Mouse (Mus musculus) large intestine, adult 2 months (tissue): ENCODE measurements at regions not wholly inside any gene's neighbourhood (a gene's known extent, or its start where the extent isn't known, plus 50 kb on each side); places are given as distances from the start of the nearest gene placed in this dataset.

Experiments
- DNase-seq: peaks from one replicate; pipeline ENCODE4 v3.0.0-alpha.2; 2012; ENCODE audit warnings: low read depth, low spot score
- WGBS: fragments of 180-500 bp; shearing (Covaris S2); methylation state at CpG from one replicate; pipeline ENCODE4 v1.1.7; 2018; 5-methylcytosine and 5-hydroxymethylcytosine counted together

DNA sequence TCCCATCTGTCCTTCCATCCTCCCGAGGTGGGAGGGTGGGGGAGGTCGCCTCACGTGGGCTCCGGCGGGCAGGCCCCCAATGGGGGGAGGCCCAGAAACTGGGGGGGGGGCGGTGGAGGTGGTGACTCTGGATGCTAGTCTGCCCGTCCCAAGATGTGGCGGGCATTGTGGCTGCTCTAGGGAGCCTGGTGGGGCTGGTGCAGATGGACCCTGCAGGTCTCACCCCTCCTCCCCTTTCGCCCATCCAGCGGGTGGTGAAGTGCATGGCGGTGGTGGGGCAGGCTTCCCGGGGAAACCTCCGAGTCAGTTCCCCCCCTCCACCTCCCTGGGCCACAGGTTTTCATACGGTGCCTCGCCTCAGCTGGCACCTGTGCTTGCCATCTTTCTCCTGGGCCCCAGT is 88.6 kb downstream of the Inhba start:
- no peak for DNase-seq
- WGBS = 83% methylated on average over 15 of the region's 15 CpGs

DNA sequence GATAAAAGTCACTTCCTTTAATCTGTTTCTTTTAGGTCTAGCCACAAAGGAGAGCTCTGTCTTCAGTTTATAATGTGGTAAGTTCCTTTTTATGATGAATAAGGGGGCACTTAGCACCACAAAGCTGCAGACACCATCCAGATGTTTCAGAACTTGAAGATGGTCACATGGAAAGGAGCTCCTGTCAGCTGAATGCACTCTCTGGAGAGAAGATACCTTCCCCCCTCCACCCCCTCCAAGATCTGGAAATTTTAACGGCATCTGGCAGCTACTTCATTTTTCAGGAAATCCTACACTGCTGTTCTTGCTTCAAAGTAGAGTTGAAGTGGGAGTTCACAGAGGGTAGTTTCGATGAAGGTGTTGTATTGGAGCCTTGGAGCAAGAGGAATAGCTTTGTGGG is 103.2 kb downstream of the Inhba start:
- WGBS = 60% methylated on average over 2 of the region's 2 CpGs
- no peak for DNase-seq

DNA sequence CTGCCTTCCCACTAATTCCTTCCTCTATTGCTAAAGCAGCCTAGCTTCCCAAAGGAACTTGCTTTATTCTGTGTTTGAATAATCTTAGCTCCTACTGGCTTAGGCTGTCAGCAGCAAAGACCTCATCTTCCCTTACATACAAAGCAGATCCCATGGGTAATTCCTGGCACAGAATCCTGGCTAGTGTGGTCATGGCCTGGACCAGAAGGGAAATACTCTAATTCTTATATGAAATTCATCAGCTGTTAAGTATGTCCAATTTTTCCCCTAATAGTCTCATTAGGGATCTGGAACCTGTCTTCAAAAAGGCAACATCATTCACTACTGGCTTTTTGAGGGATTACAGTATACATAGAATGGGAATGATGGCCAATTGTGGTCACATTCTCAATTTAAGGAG is 135.0 kb downstream of the Inhba start:
- DNase-seq = no peak

DNA sequence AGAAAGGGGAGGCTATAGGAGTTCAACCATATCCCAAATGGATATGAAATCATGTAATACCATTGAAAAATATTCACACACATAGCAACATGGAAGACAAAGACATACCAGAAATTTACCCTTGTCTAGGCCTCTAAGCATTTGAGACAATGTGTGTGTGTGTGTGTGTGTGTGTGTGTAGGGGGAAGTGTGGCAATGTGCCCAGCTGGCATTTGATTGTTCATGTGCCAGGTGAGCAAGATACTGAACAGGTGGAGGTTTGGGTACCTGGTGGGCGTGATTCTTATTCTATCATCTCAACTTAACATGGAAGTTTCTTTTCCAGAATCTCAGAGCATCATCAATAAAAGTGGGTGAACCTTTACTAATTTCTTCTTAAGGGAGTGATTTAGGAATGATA is 143.3 kb downstream of the Inhba start:
- no peak for DNase-seq
- WGBS = 81% methylated on average over 1 of the region's 1 CpGs

DNA sequence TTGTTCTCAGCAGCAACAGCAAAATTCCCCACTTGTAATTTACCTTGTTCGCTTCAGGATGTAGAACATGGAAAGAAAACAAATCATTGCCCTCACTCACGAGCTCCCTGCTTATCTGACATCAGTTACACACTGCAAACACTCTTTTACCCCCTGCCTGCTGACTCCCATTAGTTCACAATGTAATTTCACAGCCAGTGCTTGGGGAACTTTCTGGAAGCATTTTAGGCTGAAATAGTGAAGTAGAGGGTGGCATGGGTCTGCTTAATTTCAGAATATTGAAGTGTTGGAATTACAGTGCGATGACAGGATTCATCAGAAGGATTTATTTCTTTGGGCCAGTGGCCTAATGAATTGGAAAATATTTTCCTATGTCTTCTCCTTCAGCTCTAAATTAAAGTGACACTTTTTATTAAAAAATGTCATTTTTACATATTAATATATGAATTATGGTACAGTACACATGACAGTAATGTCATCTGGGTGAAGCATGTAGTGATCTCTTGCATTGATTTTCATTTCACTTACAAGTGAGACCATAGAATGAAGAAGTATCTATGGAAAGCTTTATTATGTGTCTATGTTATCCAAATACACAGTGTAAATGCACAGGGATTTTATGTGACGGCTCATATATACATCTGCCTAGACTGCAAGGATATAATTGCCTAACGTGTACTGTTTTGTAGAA is 153.7 kb downstream of the Inhba start:
- no peak for DNase-seq
- WGBS = 60% methylated on average over 5 of the region's 5 CpGs

DNA sequence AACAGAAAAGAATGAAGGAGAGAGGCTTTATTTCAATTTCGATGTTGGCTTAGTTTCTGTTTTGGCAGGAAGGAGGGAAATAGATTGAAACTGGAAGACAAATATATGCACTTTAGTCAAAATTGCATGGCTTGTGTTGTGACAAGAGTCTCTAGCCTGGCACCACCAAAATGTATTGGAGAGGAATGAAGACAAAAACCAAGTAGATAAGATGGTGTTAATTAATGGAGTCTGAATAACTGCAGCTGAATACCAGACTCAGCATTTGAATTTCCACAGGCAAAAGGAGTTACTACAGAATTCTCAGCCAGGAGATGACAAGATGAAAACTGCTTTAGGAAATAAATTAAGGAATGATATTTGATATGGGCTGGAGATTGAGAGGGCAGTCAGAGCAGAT is 185.0 kb downstream of the Inhba start:
- 89% methylated on average over 1 of the region's 1 CpGs for WGBS
- no peak for DNase-seq

DNA sequence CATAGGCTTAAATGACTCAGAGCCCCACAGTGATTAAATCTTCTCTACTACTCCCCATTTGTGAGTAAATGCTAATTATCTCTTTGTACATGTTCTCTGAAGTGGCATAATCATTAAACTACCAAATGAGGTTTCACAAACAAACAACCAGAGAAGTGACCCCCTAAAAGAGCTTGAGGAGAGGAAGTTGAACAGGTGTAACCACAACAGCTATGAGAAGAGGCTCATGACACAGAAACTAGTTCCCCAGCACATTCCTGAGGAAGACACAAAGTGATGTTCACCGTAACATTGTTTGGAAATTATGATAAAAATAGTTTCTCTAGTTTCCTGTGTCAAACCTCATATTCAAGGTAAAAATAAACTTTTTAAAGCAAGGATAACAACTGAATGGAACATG is 188.4 kb downstream of the Inhba start:
- 63% methylated on average over 1 of the region's 1 CpGs for WGBS
- DNase-seq = no peak

DNA sequence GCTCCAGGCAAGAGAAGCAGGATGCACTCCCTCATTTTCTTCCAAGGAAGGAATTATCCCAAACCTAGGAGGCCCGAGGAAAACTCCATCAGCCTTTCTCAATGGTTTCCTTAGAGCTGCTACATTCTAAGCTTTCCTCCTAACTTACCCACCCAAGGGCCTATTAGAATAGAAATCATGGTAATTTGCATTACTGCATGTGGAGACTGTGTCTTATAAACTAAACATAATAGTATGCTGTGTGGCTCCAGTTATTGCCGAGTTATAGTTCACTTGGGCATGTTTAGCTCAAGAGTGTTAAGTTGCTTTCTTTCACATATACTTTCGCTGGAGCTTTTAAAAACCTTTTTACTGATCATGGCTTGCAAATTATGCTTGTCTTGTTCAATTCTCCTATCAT is 191.5 kb downstream of the Inhba start:
- no peak for DNase-seq
- WGBS = 74% methylated on average over 3 of the region's 3 CpGs

DNA sequence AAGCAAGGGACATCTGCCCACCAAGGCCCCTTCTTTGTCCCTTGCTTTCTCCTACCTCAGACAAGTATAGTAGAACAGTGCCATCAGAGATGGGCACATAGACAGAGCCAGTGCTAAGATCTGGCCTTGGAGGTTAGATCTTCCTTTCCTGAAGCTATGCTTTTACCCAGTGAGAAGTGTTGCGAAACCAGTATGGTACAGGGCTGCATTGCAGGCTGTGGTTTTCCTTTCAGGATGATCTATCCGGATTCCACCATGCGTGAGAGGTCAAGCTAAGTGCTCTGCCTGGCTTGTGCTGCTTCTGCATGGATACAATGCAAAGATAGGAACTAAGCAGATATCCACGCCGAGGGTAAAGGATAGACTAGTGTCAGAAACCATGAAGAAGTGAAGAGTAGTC is 192.4 kb downstream of the Inhba start:
- 81% methylated on average over 5 of the region's 5 CpGs for WGBS
- no peak for DNase-seq

DNA sequence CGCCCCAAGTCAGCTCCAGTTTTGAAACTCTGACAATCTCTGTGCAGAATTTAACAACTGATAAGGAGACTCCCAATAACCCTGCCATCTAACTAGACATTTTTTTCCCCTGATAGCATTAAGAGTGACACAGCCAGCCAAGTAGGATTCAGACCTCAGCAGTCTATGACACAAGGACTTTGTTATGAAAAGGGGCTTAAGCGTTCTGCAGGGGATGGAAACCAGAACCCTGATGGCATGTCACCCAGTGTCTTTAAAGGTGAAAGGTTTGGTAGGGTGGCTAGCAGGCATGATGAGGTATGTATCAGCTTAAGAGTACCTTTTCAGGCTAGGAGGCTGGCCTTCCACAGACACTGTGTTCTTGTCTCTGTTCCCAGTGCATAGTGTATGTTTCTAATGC is 199.8 kb downstream of the Inhba start:
- 75% methylated on average over 2 of the region's 2 CpGs for WGBS
- DNase-seq = no peak

DNA sequence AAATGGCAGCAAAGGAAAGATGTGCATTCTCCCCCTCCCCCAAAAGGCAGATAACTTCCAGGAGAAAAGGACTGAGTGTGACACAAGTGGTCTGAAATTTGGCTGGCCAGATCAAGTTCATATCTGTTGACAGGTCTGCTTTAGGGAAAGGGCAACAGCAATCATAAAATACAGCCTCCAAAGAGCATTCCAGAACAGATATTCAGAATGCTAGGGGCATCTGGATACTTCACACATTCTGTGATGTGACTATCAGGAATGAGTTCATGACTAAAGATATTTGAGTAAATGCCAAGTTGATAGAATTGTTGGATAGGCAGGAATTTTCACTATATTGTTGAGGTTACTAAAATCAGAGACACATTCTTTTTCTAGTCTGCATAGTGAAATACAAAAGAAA is 208.2 kb downstream of the Inhba start:
- DNase-seq = no peak

DNA sequence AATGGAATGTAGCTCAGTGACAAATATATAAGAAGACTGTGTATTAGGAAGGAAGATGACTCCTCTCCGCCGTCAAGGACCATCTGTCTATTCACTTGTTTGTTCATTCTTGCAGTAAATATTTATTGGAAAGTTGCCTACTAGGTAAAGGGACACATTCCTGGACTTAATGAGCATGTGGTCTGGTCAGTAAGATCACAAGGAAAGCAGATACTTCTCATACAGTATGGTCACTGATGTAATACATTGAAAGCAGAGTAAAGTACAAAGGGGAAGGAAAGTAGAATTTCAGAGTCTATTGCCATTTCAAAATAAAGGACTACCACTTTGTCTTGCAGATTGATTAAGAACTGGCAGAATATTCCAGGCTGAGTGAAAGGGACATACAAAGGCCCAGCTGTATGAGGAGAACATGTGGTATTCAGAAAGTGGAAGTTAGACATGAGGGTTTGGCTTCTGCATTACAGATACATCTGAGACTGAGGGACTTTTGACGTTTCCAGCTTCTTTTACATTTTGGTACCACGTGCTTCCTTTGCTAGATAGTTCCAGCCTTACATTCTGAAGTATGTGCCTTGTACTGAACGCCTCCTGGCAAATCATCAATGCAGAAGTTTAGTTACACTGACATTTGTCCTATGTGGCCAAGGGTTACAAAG is 211.4 kb downstream of the Inhba start:
- DNase-seq = no peak
- WGBS = 54% methylated on average over 5 of the region's 5 CpGs

DNA sequence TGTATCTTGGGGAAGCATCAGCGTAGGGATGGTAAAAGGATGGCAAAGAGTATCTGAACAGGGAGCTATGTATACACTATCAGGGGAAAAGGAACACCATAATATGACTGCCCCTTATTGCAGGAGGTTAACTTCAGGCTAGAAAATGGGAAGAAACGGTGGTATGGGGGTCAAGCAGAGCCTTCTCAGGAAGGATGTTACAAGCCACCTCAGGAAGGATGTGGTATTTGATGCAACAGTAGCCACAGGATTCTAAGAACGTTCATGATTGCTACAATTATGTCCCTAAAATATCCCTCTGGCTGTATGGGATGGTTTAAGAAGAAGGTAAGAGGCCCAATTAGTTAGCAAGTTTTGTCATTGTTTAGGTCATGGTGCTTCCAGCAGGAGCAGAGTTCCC is 249.5 kb downstream of the Inhba start:
- DNase-seq = no peak
- 62% methylated on average over 3 of the region's 3 CpGs for WGBS

DNA sequence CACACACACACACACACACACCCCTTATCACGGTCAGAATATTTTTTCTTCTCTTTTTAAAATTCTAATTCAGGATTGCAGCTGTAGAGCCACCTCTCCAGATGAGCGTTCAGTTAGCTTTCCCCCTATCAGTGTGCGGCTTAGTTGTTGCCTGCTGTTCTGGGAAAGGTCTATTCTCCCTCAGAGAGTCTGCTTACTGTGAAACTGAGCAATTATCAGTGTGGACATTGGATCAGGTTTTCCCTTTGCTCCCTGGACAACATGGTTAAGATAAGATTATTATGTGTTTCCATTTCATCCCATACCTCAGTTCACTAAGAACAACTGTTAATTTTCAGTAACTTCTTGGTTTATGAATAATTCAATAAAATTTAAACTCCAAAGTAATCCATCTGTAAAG is 268.3 kb downstream of the Inhba start:
- DNase-seq = no peak
- 83% methylated on average over 3 of the region's 3 CpGs for WGBS

DNA sequence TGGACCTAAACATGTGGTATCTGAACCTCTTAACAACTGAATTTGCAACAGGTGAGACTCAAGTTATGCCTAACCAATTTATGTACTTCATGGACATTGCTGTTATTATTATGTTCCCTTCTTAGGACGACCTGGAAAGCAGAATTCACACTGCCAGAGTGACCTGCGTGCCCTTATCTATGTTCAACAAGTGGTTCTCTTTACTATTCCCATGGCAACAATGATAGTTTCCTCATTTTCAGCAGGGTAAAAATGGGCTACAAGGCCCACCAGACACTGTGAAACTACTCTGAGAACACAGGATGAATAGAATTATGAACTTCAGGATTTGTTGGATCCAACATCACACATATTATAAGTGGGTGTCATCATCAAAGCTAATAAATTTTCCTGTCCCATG is 269.1 kb downstream of the Inhba start:
- 55% methylated on average over 2 of the region's 2 CpGs for WGBS
- DNase-seq = no peak

DNA sequence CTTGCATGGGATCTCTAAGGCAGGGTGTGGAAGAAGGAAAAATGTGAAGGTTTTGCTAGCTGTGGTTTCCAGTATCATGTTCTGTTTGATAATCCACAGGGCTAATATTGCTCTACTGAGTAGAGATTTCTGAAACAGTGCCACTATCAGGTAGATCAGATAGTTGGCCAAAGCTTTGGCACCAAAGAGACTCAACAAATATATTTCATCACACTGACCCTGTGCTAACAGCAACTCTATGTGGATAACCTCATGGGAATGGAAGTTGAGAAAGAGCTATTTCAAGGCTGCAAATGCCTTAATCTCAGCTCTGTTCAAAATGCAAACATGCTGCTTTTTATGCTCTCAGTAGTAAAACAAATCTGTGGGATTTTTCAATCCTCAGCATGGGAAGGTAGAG is 270.1 kb downstream of the Inhba start:
- DNase-seq = no peak

DNA sequence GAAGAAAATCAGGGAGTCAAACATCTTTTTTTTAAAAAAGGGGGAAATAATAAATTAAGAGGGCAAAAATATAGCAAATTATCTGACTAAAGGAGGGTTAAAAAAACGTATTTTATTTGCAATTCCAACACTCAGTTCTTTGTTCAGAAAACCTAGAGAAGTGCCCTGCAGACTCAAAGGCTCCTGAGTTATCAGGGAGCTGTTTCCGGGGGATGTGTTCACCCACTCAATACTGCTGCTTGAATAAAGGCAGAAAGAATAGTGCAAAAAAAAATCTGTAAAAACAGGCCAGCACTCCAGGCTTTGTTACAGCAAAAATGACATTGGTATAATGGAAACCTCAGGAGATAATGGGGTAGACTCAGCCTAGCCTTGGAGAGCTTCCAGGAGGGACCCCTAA is 270.6 kb downstream of the Inhba start:
- WGBS = 47% methylated on average over 2 of the region's 2 CpGs
- no peak for DNase-seq

DNA sequence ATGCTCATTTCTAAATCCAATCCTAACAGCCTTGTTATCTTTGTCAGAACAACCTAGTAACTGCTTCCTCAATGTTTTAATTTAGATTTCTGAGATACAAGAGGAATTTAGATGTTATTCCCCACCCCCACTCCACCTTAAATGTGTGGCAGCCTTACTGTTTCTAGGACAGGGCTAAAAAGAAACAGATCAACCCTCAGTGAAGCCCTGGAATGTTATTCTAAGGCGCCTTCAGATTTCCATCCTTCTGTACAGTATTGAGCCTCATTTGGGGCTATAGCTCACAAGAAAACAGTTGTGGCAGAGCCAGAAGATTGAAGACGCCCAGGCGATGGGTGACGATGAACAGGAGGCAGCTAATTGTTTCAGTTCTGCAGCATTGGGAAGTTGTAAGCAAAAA is 271.7 kb downstream of the Inhba start:
- 75% methylated on average over 4 of the region's 4 CpGs for WGBS
- no peak for DNase-seq

DNA sequence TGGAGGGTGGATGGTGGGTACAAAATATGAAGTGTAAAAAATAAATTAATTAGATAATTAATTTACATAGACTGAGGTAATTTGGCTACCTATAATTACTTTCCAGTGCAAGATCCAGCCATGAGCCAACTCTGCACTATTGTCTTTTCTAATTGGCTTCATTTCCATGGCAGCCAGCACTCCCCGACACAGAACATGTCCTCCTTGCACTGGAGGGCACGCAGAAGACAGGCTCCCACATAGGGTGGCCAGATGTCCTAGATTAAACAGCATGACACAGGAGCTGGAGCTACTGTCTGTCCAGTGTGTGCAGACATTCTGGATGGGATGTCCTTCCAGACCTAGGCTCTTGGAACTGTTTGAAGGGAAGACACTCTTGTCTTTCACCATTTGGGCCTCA is 278.0 kb downstream of the Inhba start:
- WGBS = 90% methylated on average over 2 of the region's 2 CpGs
- DNase-seq = no peak

DNA sequence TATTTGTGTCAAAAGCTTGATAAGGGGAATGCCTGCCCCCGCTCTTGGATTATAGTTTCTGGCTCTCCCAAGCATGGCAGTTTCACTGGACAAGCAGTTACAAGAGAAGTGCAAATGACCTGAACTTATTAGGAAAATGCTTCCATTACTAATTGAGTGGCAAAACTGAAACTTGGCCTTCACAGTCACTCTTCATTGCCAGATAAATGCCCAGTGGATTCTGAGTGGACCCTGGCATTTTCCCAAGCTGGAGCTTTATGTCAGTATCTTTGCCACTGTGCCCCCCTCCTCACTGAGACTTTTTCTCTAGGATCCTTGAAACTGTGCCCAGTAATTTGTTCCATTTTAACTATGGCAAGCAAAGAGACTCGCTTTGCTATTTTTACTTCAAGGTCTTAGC is 279.1 kb downstream of the Inhba start:
- 66% methylated on average over 2 of the region's 2 CpGs for WGBS
- no peak for DNase-seq

DNA sequence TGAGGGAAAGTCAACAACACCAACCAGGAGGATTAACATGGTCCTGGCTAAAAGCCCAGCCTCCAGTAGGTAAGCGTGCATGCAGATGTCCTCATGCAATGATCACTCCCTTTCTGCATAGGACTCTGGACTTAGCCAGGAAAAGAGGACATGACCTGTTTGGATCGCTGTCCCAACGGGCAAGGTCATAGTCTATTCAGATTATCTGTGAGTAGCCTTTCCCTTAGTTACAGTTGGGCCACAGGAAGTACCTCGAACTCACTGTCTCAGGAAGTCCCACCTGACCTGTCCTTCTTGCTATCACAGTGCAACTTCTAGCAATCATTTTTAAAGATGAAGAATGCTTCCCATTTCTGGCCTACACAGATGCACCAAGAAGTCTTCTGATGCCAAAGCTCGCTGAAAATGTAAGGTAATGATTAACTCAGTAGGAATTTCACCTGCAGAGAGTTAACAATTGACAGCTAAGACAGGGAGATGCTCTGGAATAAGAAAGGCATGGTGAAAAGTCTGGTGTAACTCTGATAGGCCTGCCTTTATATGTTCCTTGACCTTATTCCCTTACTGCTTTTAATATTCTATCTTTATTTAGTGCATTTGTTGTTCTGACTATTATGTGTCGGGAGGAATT is 280.1 kb downstream of the Inhba start:
- 55% methylated on average over 6 of the region's 6 CpGs for WGBS
- DNase-seq = no peak

DNA sequence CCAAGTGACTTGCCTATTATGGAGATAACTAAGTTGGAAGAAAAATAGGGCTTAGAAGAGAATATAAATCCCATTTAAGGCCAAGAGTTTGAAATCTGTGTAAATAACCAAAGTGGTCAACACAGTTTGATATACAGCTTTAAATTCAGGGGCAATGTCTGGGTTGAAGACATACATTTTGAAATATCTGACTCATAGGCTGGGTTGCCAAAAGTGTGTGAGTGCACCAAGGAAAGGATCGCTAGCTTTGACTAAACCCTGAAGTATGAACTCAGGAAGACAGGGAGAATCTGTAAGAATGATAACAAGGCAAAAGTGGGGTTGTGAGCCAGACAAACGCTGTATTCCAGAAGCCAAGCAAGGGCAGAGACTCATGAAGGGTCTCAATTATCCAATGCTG is 288.1 kb downstream of the Inhba start:
- WGBS = 66% methylated on average over 2 of the region's 2 CpGs
- DNase-seq = no peak
